Comparison of ENCODE assay signal across 8 mouse cellular contexts in genomic region chr2:35432011-35432410, GRCm38 (mm10). TPM values are rescaled to one million over a fixed set of nuclear protein-coding genes. Genes with fewer than 3 reads are reported as not detected.
DNase-seq lines count a peak whose midpoint lies in the region; ATAC-seq and TF ChIP-seq lines count a peak whose summit lies in the region.

No protein-coding gene starts in this region.

- 73% methylated on average over 7 of the region's 7 CpGs for WGBS in midbrain, embryonic 11.5 days
- 65% methylated on average over 7 of the region's 7 CpGs for WGBS in midbrain, embryonic 13.5 days
- 33% methylated on average over 7 of the region's 7 CpGs for WGBS in hindbrain, embryonic 16.5 days
- WGBS in liver, embryonic 11.5 days = 53% methylated on average over 7 of the region's 7 CpGs
- 12% methylated on average over 7 of the region's 7 CpGs for WGBS in stomach, postnatal 0 days

- ATAC-seq in midbrain, embryonic 11.5 days (ENCODE audit: low FRiP score) = no peak
- ATAC-seq in midbrain, embryonic 13.5 days = no peak
- ATAC-seq in hindbrain, embryonic 16.5 days = peak; percentile 63
- ATAC-seq in liver, embryonic 11.5 days (replicated peaks; ENCODE audit: low FRiP score) = 0 out of 2 replicates have a peak, but pooled peaks have one; percentile 10
- peak; percentile 48; the same call in 1 of the 2 replicates for ATAC-seq in stomach, postnatal 0 days (ENCODE audit: low FRiP score, low TSS enrichment)

- H3K4me2 ChIP-seq in midbrain, embryonic 11.5 days = no peak overlapping the region
- no peak overlapping the region for H3K4me2 ChIP-seq in midbrain, embryonic 13.5 days (replicated peaks)
- no peak overlapping the region; the same call in 1 of the 2 replicates for H3K4me2 ChIP-seq in hindbrain, embryonic 16.5 days (ENCODE audit: low read length)
- no peak overlapping the region for H3K4me2 ChIP-seq in liver, embryonic 11.5 days
- peak overlapping the region; percentile 33 for H3K4me2 ChIP-seq in stomach, postnatal 0 days (replicated peaks; ENCODE audit: low read depth)

- peak; percentile 54 for DNase-seq in midbrain, embryonic 11.5 days (ENCODE audit: low spot score, missing footprints)
- no peak for DNase-seq in liver, embryonic 11.5 days (ENCODE audit: low spot score)
- DNase-seq in stomach, postnatal 0 days (ENCODE audit: low spot score) = peak; percentile 30
- no peak for DNase-seq in thymus, adult 18-20 months
- no peak for DNase-seq in cerebellum, adult 8-10 months
- DNase-seq in frontal cortex, postnatal 25 days (ENCODE audit: low spot score in 2 of 2) = no peak

- no peak overlapping the region for H3K4me3 ChIP-seq in midbrain, embryonic 11.5 days (ENCODE audit: low read depth, low read length)
- H3K4me3 ChIP-seq in midbrain, embryonic 13.5 days (replicated peaks) = no peak overlapping the region
- no peak overlapping the region for H3K4me3 ChIP-seq in hindbrain, embryonic 16.5 days (ENCODE audit: low read length)
- no peak overlapping the region for H3K4me3 ChIP-seq in liver, embryonic 11.5 days (ENCODE audit: low read depth, low read length)
- H3K4me3 ChIP-seq in stomach, postnatal 0 days (ENCODE audit: low read depth, low read length) = peak overlapping the region; percentile 10; the same call in 1 of the 2 replicates

- H3K27ac ChIP-seq in midbrain, embryonic 11.5 days (ENCODE audit: low read depth, low read length) = no peak overlapping the region
- no peak overlapping the region for H3K27ac ChIP-seq in midbrain, embryonic 13.5 days
- peak overlapping the region; percentile 1; the same call in 1 of the 2 replicates for H3K27ac ChIP-seq in hindbrain, embryonic 16.5 days (ENCODE audit: low read depth, low read length)
- no peak overlapping the region for H3K27ac ChIP-seq in liver, embryonic 11.5 days (ENCODE audit: low read depth, low read length)
- peak overlapping the region; percentile 89 for H3K27ac ChIP-seq in stomach, postnatal 0 days (replicated peaks)

- H3K36me3 ChIP-seq in midbrain, embryonic 11.5 days (ENCODE audit: control insufficient read depth, insufficient read depth, low read length) = no peaks in the 10 kb centered on the region
- H3K36me3 ChIP-seq in midbrain, embryonic 13.5 days = no peaks in the 10 kb centered on the region
- no peaks in the 10 kb centered on the region for H3K36me3 ChIP-seq in hindbrain, embryonic 16.5 days (ENCODE audit: control insufficient read depth, insufficient read depth, low read length)
- H3K36me3 ChIP-seq in liver, embryonic 11.5 days (ENCODE audit: control insufficient read depth, insufficient read depth, low read length) = peaks cover 2% of the 10 kb centered on the region; the same call in 1 of the 2 replicates
- no peaks in the 10 kb centered on the region for H3K36me3 ChIP-seq in stomach, postnatal 0 days (ENCODE audit: control insufficient read depth, insufficient read depth, low read length)

- no peak for TF ChIP-seq CTCF in stomach, postnatal 0 days (IDR thresholded peaks at IDR 0.05; ENCODE audit: low read depth)

- H3K27me3 ChIP-seq in midbrain, embryonic 11.5 days (ENCODE audit: control insufficient read depth, insufficient read depth, low read length) = no peaks in the 10 kb centered on the region
- H3K27me3 ChIP-seq in midbrain, embryonic 13.5 days = no peaks in the 10 kb centered on the region
- H3K27me3 ChIP-seq in hindbrain, embryonic 16.5 days (replicated peaks; ENCODE audit: control insufficient read depth, insufficient read depth, low read length) = no peaks in the 10 kb centered on the region
- H3K27me3 ChIP-seq in liver, embryonic 11.5 days (replicated peaks; ENCODE audit: control insufficient read depth, insufficient read depth, low read length) = no peaks in the 10 kb centered on the region
- no peaks in the 10 kb centered on the region for H3K27me3 ChIP-seq in stomach, postnatal 0 days (ENCODE audit: control insufficient read depth, insufficient read depth, low read length)

- H3K9me3 ChIP-seq in midbrain, embryonic 11.5 days (ENCODE audit: control insufficient read depth, low read length) = no peaks in the 10 kb centered on the region
- no peaks in the 10 kb centered on the region for H3K9me3 ChIP-seq in midbrain, embryonic 13.5 days
- H3K9me3 ChIP-seq in hindbrain, embryonic 16.5 days (ENCODE audit: control insufficient read depth, low read length) = no peaks in the 10 kb centered on the region
- H3K9me3 ChIP-seq in liver, embryonic 11.5 days (ENCODE audit: control insufficient read depth, low read length) = no peaks in the 10 kb centered on the region
- H3K9me3 ChIP-seq in stomach, postnatal 0 days (ENCODE audit: control insufficient read depth, low read length) = no peaks in the 10 kb centered on the region

- TF ChIP-seq EP300 in stomach, postnatal 0 days (optimal IDR thresholded peaks at IDR 0.05) = no peak

- no peak overlapping the region for H3K9ac ChIP-seq in midbrain, embryonic 11.5 days (ENCODE audit: low read length)
- no peak overlapping the region for H3K9ac ChIP-seq in midbrain, embryonic 13.5 days (replicated peaks)
- 0 out of 2 replicates have a peak overlapping the region, but pooled peaks have one; percentile 9 for H3K9ac ChIP-seq in hindbrain, embryonic 16.5 days (ENCODE audit: low read depth, low read length)
- no peak overlapping the region for H3K9ac ChIP-seq in liver, embryonic 11.5 days (ENCODE audit: low read depth, low read length)
- H3K9ac ChIP-seq in stomach, postnatal 0 days (ENCODE audit: low read length) = peak overlapping the region; percentile 2; the same call in 1 of the 2 replicates

- H3K4me1 ChIP-seq in midbrain, embryonic 11.5 days (ENCODE audit: control insufficient read depth, insufficient read depth, low read length) = no peaks in the 10 kb centered on the region
- H3K4me1 ChIP-seq in midbrain, embryonic 13.5 days (replicated peaks) = no peaks in the 10 kb centered on the region
- peaks cover 9% of the 10 kb centered on the region for H3K4me1 ChIP-seq in hindbrain, embryonic 16.5 days (ENCODE audit: control insufficient read depth, insufficient read depth, low read depth, low read length)
- peaks cover 10% of the 10 kb centered on the region for H3K4me1 ChIP-seq in liver, embryonic 11.5 days (replicated peaks; ENCODE audit: control insufficient read depth, insufficient read depth, low read length)
- peaks cover 23% of the 10 kb centered on the region for H3K4me1 ChIP-seq in stomach, postnatal 0 days (replicated peaks; ENCODE audit: control insufficient read depth, insufficient read depth)

RNA-seq across cellular contexts. Expression of gene Ggta1, which starts 31.0 kb away (rescaled TPM):
- 6.3 TPM in 2 replicates for polyA plus RNA-seq in midbrain, embryonic 11.5 days (2014; fragmentation: Nextera tagmentation; extraction: Ambion mirVana)
- 4.8 and 5.0 TPM in 2 replicates for polyA plus RNA-seq in midbrain, embryonic 13.5 days (2015; fragmentation: Nextera tagmentation; extraction: Ambion mirVana)
- 7.1 and 9.2 TPM in 2 replicates for polyA plus RNA-seq in hindbrain, embryonic 16.5 days (2015; fragmentation: Nextera tagmentation; extraction: Ambion mirVana)
- 18.6 and 19.5 TPM in 2 replicates for polyA plus RNA-seq in liver, embryonic 11.5 days (2014; fragmentation: Nextera tagmentation; extraction: Ambion mirVana)
- polyA plus RNA-seq in stomach, postnatal 0 days (2015; fragmentation: Nextera tagmentation; extraction: Ambion mirVana) = 10.7 and 11.5 TPM in 2 replicates

RNA-seq across cellular contexts. Expression of gene 4930402F06Rik, which starts 35.0 kb away (rescaled TPM):
- not detected in 2 replicates for polyA plus RNA-seq in midbrain, embryonic 11.5 days (2014; fragmentation: Nextera tagmentation; extraction: Ambion mirVana)
- polyA plus RNA-seq in midbrain, embryonic 13.5 days (2015; fragmentation: Nextera tagmentation; extraction: Ambion mirVana) = not detected in 2 replicates
- not detected in 2 replicates for polyA plus RNA-seq in hindbrain, embryonic 16.5 days (2015; fragmentation: Nextera tagmentation; extraction: Ambion mirVana)
- not detected in 2 replicates for polyA plus RNA-seq in liver, embryonic 11.5 days (2014; fragmentation: Nextera tagmentation; extraction: Ambion mirVana)
- polyA plus RNA-seq in stomach, postnatal 0 days (2015; fragmentation: Nextera tagmentation; extraction: Ambion mirVana) = not detected in 2 replicates

Comparison
In these comparisons a context has a peak if more than half of its experiments do, and no peak if none do; other contexts are left out.
1. ATAC-seq: peak in hindbrain, embryonic 16.5 days (single experiment), liver, embryonic 11.5 days (single experiment) and stomach, postnatal 0 days (single experiment); none in midbrain, embryonic 11.5 days (single experiment) and midbrain, embryonic 13.5 days (single experiment).
2. DNase-seq: peak in midbrain, embryonic 11.5 days (single experiment) and stomach, postnatal 0 days (single experiment); none in liver, embryonic 11.5 days (single experiment), thymus, adult 18-20 months (0 of 2), cerebellum, adult 8-10 months (single experiment) and frontal cortex, postnatal 25 days (0 of 2).
3. H3K27ac ChIP-seq: peak in hindbrain, embryonic 16.5 days (single experiment) and stomach, postnatal 0 days (single experiment); none in midbrain, embryonic 11.5 days (single experiment), midbrain, embryonic 13.5 days (single experiment) and liver, embryonic 11.5 days (single experiment).
4. H3K9ac ChIP-seq: peak in hindbrain, embryonic 16.5 days (single experiment) and stomach, postnatal 0 days (single experiment); none in midbrain, embryonic 11.5 days (single experiment), midbrain, embryonic 13.5 days (single experiment) and liver, embryonic 11.5 days (single experiment).